Mouse (Mus musculus) limb, embryonic 14.5 days (tissue): ENCODE results near the gene 1700067P10Rik. TPM values are rescaled to one million over a fixed set of nuclear protein-coding genes. Genes with fewer than 3 reads are reported as not detected.

Experiments used
- ATAC-seq: fragments of 200-750 bp; cut with Nextera tagmentation; 2 replicates; pipeline ENCODE4 v1.8.0; 2017; ENCODE audit warnings: low read depth, moderate number of reproducible peaks, moderate TSS enrichment; ENCODE audit not compliant: low FRiP score
- DNase-seq: peaks from one replicate; pipeline ENCODE4 v3.0.0-alpha.2; 2015; ENCODE audit warnings: low spot score
- H3K27ac ChIP-seq: fragments of 300-500 bp; sonication (generic); replicated peaks from 2 replicates; pipeline ENCODE4 v1.5.1; 2014; ENCODE audit warnings: low read depth, mild to moderate bottlenecking, low read length, moderate library complexity, mixed read lengths
- H3K27me3 ChIP-seq: fragments of 300-500 bp; sonication (generic); 2 replicates; pipeline ENCODE4 v1.6.1; 2014; ENCODE audit warnings: low read length, mixed read lengths; ENCODE audit not compliant: control insufficient read depth, insufficient read depth
- H3K36me3 ChIP-seq: fragments of 300-500 bp; sonication (generic); 2 replicates; pipeline ENCODE4 v1.6.1; 2014; ENCODE audit warnings: mild to moderate bottlenecking, low read length, moderate library complexity, mixed read lengths; ENCODE audit not compliant: control insufficient read depth, insufficient read depth
- H3K4me1 ChIP-seq: fragments of 300-500 bp; sonication (generic); 2 replicates; pipeline ENCODE4 v1.6.1; 2014; ENCODE audit warnings: antibody characterized with exemption, low read length, mixed read lengths; ENCODE audit not compliant: control insufficient read depth, insufficient read depth
- H3K4me2 ChIP-seq: fragments of 300-500 bp; sonication (generic); replicated peaks from 2 replicates; pipeline ENCODE4 v1.6.1; 2014; ENCODE audit warnings: low read depth, mild to moderate bottlenecking, low read length, moderate library complexity; ENCODE audit not compliant: severe bottlenecking
- H3K4me3 ChIP-seq: fragments of 300-500 bp; sonication (generic); replicated peaks from 2 replicates; pipeline ENCODE4 v1.5.1; 2014; ENCODE audit warnings: low read length
- H3K9ac ChIP-seq: fragments of 300-500 bp; sonication (generic); 2 replicates; pipeline ENCODE4 v1.6.1; 2014; ENCODE audit warnings: mild to moderate bottlenecking, low read depth, low read length, moderate library complexity; ENCODE audit not compliant: severe bottlenecking
- H3K9me3 ChIP-seq: fragments of 300-500 bp; sonication (generic); 2 replicates; pipeline ENCODE4 v1.6.1; 2016; ENCODE audit warnings: low read length; ENCODE audit not compliant: control insufficient read depth
- POLR2A ChIP-seq: fragments of 200-500 bp; IDR thresholded peaks from 2 replicates; pipeline ENCODE4 v1.8.0; 2012; ENCODE audit warnings: inconsistent platforms, mild to moderate bottlenecking, moderate library complexity, borderline replicate concordance; ENCODE audit not compliant: insufficient read depth, insufficient read length; ENCODE audit errors: extremely low read depth
- WGBS: fragments of 180-500 bp; shearing (Covaris S2); extraction: QIAGEN DNeasy Blood & Tissue Kit; methylation state at CpG from one replicate; pipeline ENCODE4 v1.1.7; 2014; 5-methylcytosine and 5-hydroxymethylcytosine counted together
- polyA plus RNA-seq, 2 experiments: library from polyadenylated mRNA; depleted of rRNA in 1 of 2; stranded (reverse) in 1 of 2; unstranded in 1 of 2; fragments of >200 nt; fragmentation: Nextera tagmentation in 1 of 2; extraction: Ambion mirVana in 1 of 2; gene quantifications; 2 replicates each; pipeline versions ENCODE4 v1.2.1 to v1.2.3; 2012 to 2014

Gene 1700067P10Rik
- polyA plus RNA-seq, 2 experiments, result 0.08 TPM; not detected in 1

- Histone ChIP-seq H3K36me3 (no peaks in the 10 kb centered on the region), H3K27ac (no peak overlapping the region), H3K27me3 (no peaks in the 10 kb centered on the region), H3K4me1 (peaks cover under 1% of the 10 kb centered on the region), H3K4me2 (no peak overlapping the region), H3K4me3 (no peak overlapping the region), H3K9me3 (0 out of 2 replicates have a peak, but pooled peaks cover 4% of the 10 kb centered on the region), H3K9ac (no peak overlapping the region)
- ATAC-seq (no peak), DNase-seq (no peak)
- 90% methylated on average over 2 of the region's 2 CpGs for WGBS
- TF ChIP-seq POLR2A, result no peak
Observed at GRCm38 (mm10) chr17:48089446-48089845, 327 bp downstream of the 1700067P10Rik start.

- TF ChIP-seq POLR2A, result no peak
- Histone ChIP-seq H3K27me3 (no peaks in the 10 kb centered on the region), H3K9me3 (0 out of 2 replicates have a peak, but pooled peaks cover 4% of the 10 kb centered on the region), H3K9ac (no peak overlapping the region), H3K36me3 (no peaks in the 10 kb centered on the region), H3K27ac (no peak overlapping the region), H3K4me3 (no peak overlapping the region), H3K4me2 (no peak overlapping the region), H3K4me1 (peaks cover 8% of the 10 kb centered on the region)
- 86% methylated on average over 12 of the region's 12 CpGs for WGBS
- ATAC-seq (no peak), DNase-seq (no peak)
Observed at GRCm38 (mm10) chr17:48090305-48090704, 1.2 kb downstream of the 1700067P10Rik start.

- DNase-seq (peak; percentile 61), ATAC-seq (no peak)
- Histone ChIP-seq H3K9ac (no peak overlapping the region), H3K9me3 (0 out of 2 replicates have a peak, but pooled peaks cover 4% of the 10 kb centered on the region), H3K4me2 (no peak overlapping the region), H3K27me3 (peaks cover 15% of the 10 kb centered on the region; the same call in 1 of the 2 replicates), H3K27ac (no peak overlapping the region), H3K36me3 (no peaks in the 10 kb centered on the region), H3K4me1 (peaks cover 37% of the 10 kb centered on the region), H3K4me3 (no peak overlapping the region)
- no peak for TF ChIP-seq POLR2A
- 57% methylated on average over 5 of the region's 5 CpGs for WGBS
Observed at GRCm38 (mm10) chr17:48093286-48093817, 4.2 kb downstream of the 1700067P10Rik start.

- ATAC-seq, result peak; percentile 45; the same call in 1 of the 2 replicates
- Histone ChIP-seq H3K4me3 (0 out of 2 replicates have a peak overlapping the region, but pooled peaks have one; percentile 4), H3K27me3 (peaks cover 29% of the 10 kb centered on the region), H3K9ac (no peak overlapping the region), H3K4me2 (peak overlapping the region; percentile 38), H3K9me3 (0 out of 2 replicates have a peak, but pooled peaks cover 4% of the 10 kb centered on the region), H3K27ac (peak overlapping the region; percentile 50), H3K36me3 (no peaks in the 10 kb centered on the region), H3K4me1 (peaks cover 48% of the 10 kb centered on the region)
- DNase-seq, result peak; percentile 64
- WGBS, result 1% methylated on average over 20 of the region's 20 CpGs
- no peak for TF ChIP-seq POLR2A
Observed at GRCm38 (mm10) chr17:48094820-48095680, 5.9 kb downstream of the 1700067P10Rik start.

GRCm38 (mm10) chr17:48095718-48096121 is 6.6 kb downstream of the 1700067P10Rik start:
- Histone ChIP-seq H3K9me3 (0 out of 2 replicates have a peak, but pooled peaks cover 4% of the 10 kb centered on the region), H3K4me3 (no peak overlapping the region; the same call in 1 of the 2 replicates), H3K4me2 (peak overlapping the region; percentile 16), H3K4me1 (peaks cover 48% of the 10 kb centered on the region), H3K36me3 (no peaks in the 10 kb centered on the region), H3K27ac (peak overlapping the region; percentile 50), H3K27me3 (peaks cover 29% of the 10 kb centered on the region), H3K9ac (no peak overlapping the region)
- ATAC-seq (no peak), DNase-seq (no peak)
- WGBS, result 3% methylated on average over 26 of the region's 26 CpGs
- TF ChIP-seq POLR2A, result no peak
